Mouse (Mus musculus) T-helper 17 cell (primary cell): ENCODE results near the gene Gnb4.

Experiments
- in situ Hi-C, 2 experiments: fragments of 300-600 bp; cut with MboI, MseI; formaldehyde crosslinking; loops; 1 replicate in 1 of 2; 2 replicates in 1 of 2; pipeline ENCODE4 v1.15.1; 2025; ENCODE audit warnings: high pct_unique_total_duplicates in 2 of 2

The Gnb4 gene

DNA sequence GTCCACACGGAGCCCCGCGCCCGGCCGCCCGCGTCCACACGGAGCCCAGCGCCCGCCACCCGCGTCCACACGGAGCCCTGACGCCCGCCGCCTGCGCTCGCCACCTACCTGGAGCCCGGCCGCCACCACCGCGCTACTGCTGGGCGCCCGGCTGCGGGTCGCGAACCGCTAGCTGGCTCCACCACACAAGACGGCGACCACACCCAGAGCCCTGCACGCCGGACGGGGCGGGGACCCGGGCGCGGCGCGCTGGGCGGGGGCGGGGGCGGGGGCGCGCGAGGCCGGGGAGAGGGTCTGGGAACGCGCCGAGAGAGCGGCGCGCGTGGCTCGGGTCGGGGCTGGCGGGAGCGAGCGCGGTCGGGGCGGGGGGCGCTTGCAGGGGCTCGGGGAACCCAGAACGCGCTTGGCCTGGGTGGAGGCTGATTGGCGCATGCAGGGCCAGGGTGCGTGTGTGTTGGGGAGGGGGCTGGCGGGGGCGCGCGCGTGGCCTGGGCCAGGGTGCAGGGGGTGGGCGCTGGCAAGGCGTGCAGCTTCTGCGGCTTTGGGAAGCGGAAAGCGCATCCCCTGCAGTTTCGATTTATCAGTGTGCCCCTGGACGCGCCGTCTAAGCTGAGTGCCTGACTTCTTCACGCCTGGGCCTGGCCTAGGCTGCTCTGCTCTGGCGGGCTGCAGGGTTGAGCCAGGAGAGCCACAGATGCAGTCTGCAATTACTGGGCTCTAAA, at the start of gene Gnb4:
Gnb4 (minus strand) TSS at position 255 of the 722 bp plus-strand sequence.
- in situ Hi-C loops: no loop called here

DNA sequence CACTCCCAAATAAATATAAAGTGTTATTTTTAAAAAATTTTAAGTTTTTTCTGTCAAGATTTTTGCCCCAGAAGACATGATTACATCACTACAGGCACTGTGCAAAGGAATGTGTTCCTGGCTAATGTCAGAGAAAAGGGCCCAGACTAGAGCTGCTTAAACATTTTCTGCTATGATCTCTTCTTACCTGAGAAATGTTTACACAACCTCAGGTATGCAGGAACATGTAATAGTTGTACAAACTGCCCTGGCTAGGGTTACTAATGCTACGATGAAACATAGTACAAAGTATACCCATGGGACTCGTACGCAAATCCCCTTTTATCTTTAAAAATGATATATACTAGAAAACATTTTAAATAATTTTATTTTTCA, 45.2 kb upstream of the Gnb4 start:
- in situ Hi-C loops: no loop called here

DNA sequence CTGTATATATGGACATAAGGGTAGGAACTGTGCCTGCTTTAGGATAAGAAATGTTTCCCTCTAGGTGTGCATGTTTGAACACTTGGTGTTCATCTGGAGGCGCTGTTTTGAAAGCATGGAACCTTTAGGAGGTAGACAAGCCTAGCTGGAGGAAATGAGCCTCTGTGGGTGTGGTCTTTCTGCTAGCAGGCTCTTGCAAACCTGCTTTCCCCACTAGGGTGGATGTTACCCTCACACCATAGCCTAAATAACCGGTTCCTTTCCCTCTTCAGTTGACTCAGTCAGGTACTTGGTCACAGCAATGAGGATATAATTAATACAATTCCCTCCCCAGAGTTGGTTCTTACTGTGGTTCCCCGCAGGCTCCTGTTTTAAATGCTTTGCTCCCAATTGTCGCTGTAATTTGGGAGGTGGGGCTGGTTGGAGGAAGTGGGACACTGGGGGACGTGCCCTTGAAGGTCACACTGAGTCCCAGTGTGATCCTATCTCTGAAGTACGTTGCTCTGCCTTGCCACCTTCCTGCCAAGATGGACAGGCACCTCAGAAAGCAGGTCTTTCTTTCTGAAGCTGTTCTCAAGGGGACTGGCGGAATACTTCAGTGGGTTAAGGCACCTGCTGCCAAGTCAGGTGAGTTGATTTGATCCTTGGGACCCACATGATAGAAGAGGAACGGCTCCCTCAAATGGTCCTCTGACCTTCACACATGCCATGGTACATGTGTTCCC, 44.6 kb upstream of the Gnb4 start:
- in situ Hi-C loops: no loop called here

DNA sequence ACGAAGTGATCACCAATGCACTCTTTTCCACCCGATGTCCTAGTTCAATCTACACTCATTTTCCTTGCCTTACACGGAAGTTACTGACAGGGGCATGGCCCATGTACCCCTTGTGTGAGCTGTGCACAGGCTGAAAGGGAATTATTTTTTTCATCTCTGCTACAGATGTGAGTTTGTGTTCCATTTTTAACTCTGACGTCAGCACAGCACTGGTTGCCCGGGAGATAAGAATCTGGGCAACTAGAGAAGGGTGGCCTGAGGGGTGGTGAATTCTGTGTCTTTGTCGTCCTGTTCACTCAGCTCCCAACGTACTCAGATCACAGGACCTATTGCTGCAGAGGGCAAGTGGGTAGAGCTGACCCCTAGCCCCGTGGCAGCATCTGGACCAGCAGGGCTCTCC, 43.9 kb upstream of the Gnb4 start:
- in situ Hi-C loops: no loop called here

DNA sequence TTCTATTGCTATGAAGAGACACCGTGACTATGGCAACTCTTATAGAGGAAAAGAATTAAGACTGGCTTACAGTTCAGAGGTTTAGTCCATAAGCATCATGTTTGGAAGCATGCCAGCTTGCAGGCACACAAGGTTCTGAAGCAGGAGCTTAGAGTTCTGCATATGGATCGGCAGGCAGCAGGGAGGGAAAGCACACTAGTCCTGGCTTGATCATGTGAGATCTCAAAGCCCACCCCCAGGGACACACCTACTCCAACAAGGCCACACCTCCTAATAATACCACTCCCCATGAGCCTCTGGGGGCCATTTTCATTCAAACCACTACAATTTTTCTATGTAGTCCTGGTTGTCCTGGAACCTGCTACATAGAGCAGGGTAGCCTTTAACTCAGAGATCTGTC, 43.1 kb upstream of the Gnb4 start:
- in situ Hi-C loops: no loop called here

DNA sequence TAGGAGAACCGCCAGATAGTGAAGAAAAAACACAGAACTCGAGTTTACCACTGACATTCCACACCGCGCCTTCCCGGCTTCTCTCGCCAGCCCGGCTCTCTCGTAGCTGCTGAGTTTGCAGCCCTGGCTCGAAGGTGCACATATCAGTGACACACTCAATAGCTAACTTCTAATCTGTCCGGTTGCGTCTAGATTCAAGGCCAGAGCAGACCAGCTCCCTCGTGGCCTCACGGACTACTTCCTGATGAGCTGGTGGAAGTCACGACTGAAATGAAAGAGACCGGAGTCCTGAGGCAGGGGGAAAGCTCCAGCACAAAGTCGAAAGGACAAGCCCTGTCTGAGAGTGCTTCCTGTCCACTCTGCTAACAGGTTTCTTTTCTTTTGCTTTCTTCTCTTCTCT, 42.4 kb upstream of the Gnb4 start:
- in situ Hi-C loops: no loop called here

DNA sequence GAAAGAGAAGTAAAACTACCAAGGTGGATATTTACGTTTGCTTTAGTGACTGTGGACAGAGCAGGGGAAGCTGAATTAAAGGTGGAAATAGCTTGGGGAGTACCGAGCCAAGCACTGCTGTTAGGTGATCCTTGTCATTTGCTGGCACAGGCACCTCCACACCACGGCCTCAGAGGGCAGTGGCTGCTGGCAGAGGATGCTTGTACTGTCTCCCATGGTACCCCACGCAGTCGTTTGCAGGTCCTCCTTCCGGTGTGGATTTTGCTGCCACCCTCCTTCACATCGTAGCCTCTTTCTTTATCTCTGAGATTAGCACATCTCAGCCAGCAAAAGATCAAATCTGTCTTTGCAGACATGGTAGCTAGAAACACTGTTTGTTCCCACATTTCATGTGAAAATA, 42.0 kb upstream of the Gnb4 start:
- in situ Hi-C loops: no loop called here

DNA sequence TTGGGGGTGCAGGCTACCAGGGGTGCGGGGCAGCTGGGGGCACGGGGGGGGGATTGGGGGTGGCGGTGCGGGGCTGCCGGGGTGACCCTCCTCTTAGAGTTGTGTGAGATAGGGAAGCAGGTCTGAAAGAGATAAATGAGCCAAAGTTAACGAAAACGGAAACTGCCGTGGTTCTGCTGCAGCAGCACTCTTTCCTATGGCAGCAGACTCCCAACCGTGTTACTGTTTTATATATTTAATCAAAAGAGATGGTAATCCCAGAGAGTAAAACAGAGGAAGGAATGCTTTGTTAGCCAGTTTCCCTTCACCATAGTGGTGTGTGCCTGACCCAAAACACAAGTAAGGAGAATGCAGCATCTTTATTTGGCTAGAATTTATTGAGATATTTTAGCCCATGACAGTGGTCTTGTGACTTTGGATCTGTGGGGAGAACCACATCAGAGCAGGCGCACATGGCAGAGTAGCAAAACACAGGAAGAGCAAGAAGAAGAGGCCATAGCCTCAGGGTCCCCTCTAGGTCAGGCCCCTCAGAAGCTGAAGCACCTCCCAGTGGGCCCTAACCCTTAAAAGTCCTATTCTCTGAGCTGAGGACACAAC, 40.1 kb upstream of the Gnb4 start:
- in situ Hi-C loops: no loop called here

DNA sequence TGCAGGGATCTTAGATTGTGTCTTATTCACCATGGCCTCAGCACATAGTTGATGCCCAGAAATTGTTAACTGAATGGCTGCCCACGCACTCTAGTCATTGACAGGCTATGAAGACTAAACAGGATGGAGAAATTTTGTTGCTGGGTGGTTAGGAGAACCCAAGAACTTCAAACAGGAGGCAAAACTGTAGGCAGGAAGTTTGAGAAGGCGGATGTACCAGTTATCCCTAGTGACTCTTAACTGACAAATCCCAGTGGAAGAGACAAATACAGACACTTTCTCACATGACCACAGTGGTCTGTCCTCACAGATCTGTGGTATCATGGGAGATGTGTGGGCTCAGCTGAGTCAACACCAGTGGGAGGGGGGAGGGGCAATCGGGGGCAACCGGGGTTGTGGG, 39.6 kb upstream of the Gnb4 start:
- in situ Hi-C loops: no loop called here

DNA sequence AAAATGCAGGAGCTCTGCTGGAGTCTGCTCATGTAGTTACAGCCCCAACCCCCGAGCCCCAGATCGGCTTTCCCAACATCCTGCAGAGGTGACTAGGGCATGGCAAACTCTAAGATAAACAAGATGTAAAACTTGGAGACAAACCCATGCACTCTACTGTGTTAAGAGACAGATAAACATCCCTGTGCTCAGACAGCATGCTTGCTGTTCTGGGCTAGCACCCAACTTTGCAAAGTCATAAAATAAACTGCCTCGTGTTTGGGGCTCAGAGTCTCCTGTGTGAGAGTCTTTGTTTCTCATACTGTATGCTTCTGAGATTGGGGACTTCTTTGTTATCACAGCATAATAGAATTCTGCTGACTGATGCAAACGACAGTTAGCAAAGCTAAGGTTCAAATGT, 36.4 kb upstream of the Gnb4 start:
- in situ Hi-C loops: no loop called here

DNA sequence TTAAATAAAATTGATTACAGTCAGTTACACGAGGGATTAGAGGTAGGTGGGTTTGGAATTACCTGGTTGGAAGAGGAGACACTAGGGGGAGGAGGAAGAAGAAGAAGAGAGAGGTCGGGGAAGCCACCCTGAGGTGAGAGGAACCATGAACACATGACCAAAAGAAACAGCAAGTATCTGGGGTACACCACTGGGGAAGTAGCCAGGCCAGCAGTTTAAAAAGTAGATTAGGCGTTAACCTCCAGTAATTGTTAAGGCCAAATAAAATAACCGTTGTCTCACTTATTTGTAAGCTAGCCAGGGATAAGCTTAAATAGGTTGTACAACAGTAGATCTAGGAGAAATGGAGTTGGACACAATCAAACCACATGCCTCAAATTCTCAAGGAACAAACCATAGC, 32.9 kb upstream of the Gnb4 start:
- in situ Hi-C loops: no loop called here

DNA sequence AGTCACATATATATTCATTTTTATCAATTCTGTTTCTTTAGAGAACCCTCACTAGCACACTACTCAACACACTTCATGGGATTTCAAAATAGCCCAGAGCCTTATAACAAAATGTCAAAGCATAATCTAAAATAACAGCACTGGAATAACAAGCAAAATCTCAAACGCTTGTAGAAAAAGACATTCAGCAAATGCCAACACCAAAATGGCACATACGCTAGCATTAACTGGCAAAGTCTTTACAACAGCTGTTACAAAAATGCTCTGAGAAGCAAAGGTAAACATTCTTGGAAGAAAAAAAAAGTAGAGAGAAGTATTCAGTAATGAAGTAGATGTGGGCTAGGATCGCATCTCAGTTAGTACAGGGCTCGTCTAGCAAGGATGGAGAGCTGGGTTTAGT, 30.5 kb upstream of the Gnb4 start:
- in situ Hi-C loops: no loop called here

DNA sequence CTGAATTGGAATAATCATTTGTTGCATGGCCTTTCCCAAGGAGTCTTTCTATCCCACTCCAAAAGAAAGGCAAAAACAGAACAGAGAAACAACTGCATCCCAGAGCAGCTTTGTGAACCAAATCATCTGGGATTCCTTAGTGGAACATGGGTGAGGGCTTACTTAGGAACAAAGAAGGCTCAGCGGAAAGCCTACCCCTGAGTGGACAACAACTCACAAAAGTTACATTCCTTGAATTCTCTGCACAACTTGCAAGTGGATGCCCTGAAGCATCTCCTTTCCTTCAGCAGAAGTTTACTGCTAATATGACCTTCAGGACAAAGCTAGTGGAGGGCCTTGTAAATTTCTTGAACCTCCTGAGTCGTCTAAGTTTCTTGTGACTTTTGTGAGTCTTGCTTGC, 28.4 kb upstream of the Gnb4 start:
- in situ Hi-C loops: no loop called here

DNA sequence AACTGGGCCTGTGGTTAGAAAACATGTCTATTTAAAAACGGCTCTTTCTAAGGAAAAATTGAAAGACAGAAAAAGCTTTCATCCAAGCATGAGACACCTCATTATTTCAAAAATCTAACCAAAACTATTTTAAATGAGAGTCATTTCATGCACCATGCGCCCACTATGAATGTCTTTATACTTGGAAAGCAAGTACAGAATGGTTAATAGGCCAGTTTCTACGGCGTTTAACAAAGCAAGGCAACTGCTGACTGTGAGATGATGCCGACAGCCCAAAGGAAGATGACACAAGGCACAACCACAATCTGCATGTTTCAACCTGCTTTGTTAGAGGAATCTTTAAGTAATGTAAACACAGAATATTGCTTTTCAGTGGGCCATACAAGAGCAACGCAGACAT, 25.7 kb upstream of the Gnb4 start:
- in situ Hi-C loops: no loop called here

DNA sequence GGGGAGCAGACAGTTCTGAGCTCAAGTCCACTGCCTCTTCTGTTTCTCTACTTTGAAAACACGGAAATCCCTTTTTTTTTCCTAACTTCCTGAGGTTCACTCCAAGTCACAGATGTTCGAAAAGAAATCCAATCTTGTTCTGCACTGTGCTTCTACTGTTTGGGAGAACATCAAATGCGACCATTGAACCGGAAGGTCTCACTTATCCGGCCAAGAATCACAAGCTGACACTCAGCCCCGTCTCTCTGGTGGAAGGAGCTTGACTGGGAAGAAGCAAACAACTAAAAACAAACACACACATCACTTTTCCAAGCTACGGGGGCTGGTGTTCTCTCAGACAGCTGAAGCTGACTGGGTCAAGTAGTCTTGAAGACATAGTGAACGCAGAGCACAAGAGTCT, 21.9 kb upstream of the Gnb4 start:
- in situ Hi-C loops: no loop called here

DNA sequence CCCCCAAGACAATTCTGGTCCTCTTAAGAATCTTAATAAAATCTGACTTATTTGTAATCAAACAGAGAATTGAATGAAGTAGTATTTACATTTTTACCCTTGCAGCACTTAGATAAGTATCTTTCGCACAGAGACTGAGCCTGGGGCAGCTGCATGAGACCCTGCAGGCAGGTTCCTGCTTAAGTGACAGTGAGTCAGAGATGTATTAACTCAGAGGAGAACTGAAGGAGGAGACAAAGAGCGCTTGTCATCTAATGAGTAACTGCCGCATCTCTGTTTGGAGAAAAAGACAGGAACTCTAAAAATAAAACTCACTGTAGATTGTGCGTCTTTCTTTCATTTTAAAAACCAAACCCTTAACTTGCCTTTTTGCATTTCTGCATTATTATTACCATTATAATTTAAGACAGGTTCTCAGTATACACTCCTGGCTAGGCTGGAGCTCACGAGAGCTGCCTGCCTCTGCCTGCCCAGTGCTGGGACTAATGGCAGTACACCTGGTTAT, 16.4 kb upstream of the Gnb4 start:
- in situ Hi-C loops: no loop called here

DNA sequence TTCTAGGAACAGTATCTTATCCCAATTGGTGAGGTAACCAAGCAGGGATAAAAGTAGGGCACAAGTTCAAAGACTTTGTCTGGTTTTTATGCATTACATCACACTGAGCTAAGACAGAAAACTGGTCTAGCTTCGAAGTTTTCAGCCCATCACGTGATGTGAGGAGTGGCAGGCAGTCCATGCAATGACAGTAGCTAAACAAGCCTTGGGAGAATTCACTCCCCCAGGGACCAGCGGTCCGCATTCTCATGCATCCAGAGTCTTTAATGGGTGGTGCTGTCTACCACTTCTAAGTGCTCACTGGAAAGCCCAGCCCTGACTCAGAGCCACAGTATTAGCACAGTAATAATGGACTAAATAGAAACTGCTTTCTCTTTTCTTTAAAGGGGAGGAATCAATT, 13.8 kb upstream of the Gnb4 start:
- in situ Hi-C loops: no loop called here

DNA sequence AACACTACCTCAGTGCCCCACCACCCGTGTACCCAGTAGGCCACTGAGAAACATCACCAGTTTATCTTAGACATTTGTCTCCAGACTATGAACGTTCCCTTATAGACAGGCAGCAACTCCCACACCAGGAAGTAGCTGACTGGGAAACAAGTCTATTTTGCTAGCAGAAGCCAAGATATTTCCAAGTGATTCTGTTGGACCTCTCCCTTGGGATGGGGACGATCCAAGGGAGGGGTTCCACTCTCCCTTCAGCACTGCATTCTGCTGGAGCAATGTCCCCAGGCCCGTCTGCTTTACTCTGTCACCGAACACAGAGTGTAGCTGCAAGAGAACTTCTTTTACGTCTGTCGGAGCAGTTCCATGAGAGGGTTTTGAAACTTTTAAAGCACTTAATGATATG, 11.8 kb upstream of the Gnb4 start:
- in situ Hi-C loops: no loop called here

DNA sequence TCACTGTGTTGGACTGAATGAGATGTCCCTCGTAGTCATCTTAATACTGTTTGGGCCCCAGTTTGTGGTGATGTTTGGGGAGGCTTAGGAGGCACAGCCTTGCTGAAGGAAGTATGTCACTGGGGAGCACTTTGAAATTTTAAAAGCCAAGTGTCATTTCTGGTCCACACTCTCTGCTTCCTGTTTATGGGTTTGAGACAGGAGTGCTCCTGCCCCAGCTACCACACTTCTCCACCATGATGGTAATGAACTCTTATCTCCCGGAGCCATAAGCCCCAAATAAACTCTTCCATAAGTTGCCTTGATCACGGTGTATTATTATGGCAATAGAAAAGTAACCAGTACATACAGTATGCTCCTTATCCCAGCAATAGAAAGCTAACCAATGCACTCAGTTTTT, 5.7 kb upstream of the Gnb4 start:
- in situ Hi-C loops: no loop called here

DNA sequence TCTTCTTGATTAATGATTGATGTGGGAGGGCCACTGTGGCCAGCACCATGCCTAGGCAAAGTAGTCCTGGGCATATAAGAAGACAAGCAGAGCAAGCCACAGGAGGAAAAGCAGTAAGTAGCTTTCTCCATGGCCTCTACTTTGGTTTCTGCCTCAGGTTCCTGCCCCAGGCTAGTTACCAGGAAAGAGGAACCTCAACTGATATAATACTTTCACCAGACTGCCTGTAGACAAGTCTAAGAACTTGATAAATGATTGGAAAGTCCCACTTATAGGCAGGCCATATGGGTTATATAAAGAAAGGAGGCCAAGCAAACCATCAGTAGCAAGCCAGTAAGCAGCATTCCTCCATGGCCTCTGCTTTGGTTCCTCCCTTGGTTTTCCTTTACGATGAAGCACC, 5.3 kb upstream of the Gnb4 start:
- in situ Hi-C loops: no loop called here

DNA sequence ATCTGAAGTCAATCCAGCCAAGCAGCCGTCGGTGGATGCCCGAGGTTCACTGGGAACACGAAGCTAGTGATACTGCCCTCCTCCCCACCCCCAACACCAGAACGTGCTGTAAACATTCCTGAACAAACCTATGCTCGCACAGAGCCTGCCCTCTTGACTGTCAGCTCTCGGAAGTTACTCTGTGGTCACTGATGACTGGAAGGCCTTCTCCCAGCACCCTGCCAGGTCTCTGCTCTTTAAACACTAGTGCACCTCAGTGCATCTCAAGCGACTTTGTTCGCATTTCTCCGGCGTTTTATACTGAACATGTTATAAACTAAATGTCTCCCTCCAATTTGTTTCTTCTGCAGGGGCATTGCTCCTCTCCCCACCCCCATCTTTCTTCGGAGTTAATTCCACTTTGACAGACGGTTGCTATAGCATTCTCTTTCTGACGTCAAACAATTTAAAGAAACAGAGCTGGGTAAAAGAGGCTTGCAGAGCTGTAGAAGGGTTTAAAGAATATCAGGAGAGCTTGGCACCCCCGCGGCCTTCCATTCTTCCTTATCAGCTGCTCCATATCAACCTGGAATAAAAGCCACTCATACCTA, 763 bp upstream of the Gnb4 start:
- in situ Hi-C loops: no loop called here

DNA sequence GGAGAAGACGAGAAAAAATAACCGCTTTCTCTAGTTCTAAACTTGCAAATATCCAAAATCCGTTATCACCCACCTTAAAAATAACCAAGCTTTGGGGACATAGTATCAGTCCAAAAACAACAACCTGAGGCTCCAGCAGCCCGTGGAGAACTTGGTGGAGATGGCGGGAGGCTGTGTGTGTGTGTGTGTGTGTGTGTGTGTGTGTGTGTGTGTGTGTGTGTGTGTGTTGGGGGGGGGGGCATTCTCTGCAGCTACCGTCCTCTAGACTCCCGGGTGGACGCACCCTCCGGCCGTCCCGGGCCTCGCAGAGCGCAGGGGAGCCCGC, 417 bp downstream of the Gnb4 start:
- in situ Hi-C loops: no loop called here

DNA sequence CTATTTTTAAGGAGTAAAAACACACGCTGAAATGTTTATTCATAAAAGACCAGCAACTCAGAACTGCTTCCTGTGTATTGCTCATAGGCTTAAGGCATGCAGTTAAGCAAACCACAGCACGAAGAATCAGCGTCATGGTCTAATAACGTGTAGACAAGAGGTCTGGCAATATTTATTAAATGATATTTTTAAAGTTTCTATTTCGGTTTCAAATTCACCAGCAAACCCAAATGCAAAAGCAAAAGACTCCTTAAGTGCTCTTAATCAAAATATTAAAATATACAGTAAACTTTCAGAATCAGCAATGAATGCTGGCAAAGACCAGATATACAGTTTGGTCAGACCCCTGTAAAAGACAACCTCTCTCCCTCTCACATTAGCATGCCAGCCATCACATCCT, 1.0 kb downstream of the Gnb4 start:
- in situ Hi-C loops: no loop called here
